Mouse (Mus musculus) monocyte, adult 59 days (primary cell): ENCODE data around the gene Pomc. TPM values are rescaled to one million over a fixed set of nuclear protein-coding genes. Genes with fewer than 3 reads are reported as not detected.

Experiments used
- total RNA-seq, 2 experiments: library from RNA; stranded (reverse); gene quantifications; one replicate each; pipeline ENCODE4 v1.2.4; 2023

Pomc gene
- 1 to 10 TPM in 1 of 2 experiments, under 1 TPM in 1; 0.52 to 1.5 TPM for total RNA-seq

DNA sequence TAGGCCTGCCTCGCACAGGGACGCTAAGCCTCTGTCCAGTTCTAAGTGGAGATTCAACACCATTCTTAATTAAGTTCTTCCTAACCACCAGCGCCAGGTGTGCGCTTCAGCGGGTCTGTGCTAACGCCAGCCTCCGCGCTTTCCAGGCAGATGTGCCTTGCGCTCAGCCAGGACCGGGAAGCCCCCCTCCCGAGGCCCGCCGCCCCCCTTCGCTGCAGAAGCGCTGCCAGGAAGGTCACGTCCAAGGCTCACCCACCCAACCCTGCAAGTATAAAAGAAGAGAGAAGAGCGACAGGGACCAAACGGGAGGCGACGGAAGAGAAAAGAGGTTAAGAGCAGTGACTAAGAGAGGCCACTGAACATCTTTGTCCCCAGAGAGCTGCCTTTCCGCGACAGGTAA lies at the start of gene Pomc:
Gene Pomc, plus strand, starts transcription at position 301 of the 400 bp plus-strand sequence.

Other genes with a start within 250 kb of the Pomc start
- gene Dnmt3a, start 148.9 kb upstream of the Pomc start, total RNA-seq: 10 to 100 TPM; 59.6 to 95.9 TPM
- under 1 TPM; 0.15 to 0.42 TPM for gene Efr3b, start 84.0 kb downstream of the Pomc start, total RNA-seq
- gene Dnajc27, start 127.6 kb downstream of the Pomc start, total RNA-seq: 1 to 10 TPM; 7.4 to 7.5 TPM
- gene Adcy3, start 178.2 kb downstream of the Pomc start, total RNA-seq: 10 to 100 TPM; 20.6 to 21.1 TPM